Mouse (Mus musculus) brain, adult 2 months (tissue): Measurements from ENCODE around the gene Ube2q2.
A peak's percentile ranks its signal among the peaks of the same experiment; 100 is the strongest.
"Not testable (repeated sequence)": the region's sequence is repeated elsewhere in the genome, so short reads cannot be mapped to it uniquely, and the experiment has no call there.

ENCODE experiments used
- DNase-seq: peaks from one replicate; pipeline ENCODE4 v3.0.0; 2011; ENCODE audit warnings: low read depth, low spot score

Gene Ube2q2

GRCm38 (mm10) chr9:55170655-55171412 is 22.2 kb downstream of the Ube2q2 start:
- peak; percentile 55 for DNase-seq

- DNase-seq, result no peak
Measured at GRCm38 (mm10) chr9:55172195-55172685, 23.6 kb downstream of the Ube2q2 start.

- no peak for DNase-seq
Measured at GRCm38 (mm10) chr9:55174235-55174634, 25.6 kb downstream of the Ube2q2 start.

GRCm38 (mm10) chr9:55195876-55196275 is 47.2 kb downstream of the Ube2q2 start:
- no peak for DNase-seq

GRCm38 (mm10) chr9:55198260-55198659 is 49.6 kb downstream of the Ube2q2 start:
- DNase-seq, result peak; percentile 31

- peak; percentile 90 for DNase-seq
Measured at GRCm38 (mm10) chr9:55199348-55199747, 50.7 kb downstream of the Ube2q2 start.

- no peak for DNase-seq
Measured at GRCm38 (mm10) chr9:55208458-55208789, 59.8 kb downstream of the Ube2q2 start.

GRCm38 (mm10) chr9:55208790-55209481 is 60.3 kb downstream of the Ube2q2 start, which contains the start of gene Fbxo22:
Fbxo22 (plus strand) TSS chr9:55208925.
- peak; percentile 94 for DNase-seq

GRCm38 (mm10) chr9:55211611-55212010 is 63.0 kb downstream of the Ube2q2 start:
- DNase-seq, result no peak

GRCm38 (mm10) chr9:55213396-55213795 is 64.7 kb downstream of the Ube2q2 start:
- no peak for DNase-seq

GRCm38 (mm10) chr9:55215056-55215455 is 66.4 kb downstream of the Ube2q2 start:
- DNase-seq, result no peak

GRCm38 (mm10) chr9:55215648-55216047 is 67.0 kb downstream of the Ube2q2 start:
- DNase-seq, result no peak

- no peak for DNase-seq
Measured at GRCm38 (mm10) chr9:55216078-55216477, 67.4 kb downstream of the Ube2q2 start.

GRCm38 (mm10) chr9:55217381-55217780 is 68.7 kb downstream of the Ube2q2 start:
- DNase-seq, result no peak

- DNase-seq, result no peak
Measured at GRCm38 (mm10) chr9:55225165-55225737, 76.6 kb downstream of the Ube2q2 start.

- peak; percentile 76 for DNase-seq
Measured at GRCm38 (mm10) chr9:55226251-55226650, 77.6 kb downstream of the Ube2q2 start.

GRCm38 (mm10) chr9:55228149-55228548 is 79.5 kb downstream of the Ube2q2 start:
- DNase-seq, result no peak

- no peak for DNase-seq
Measured at GRCm38 (mm10) chr9:55229010-55229409, 80.4 kb downstream of the Ube2q2 start.

- DNase-seq, result peak; percentile 89
Measured at GRCm38 (mm10) chr9:55231544-55231943, 82.9 kb downstream of the Ube2q2 start.

- no peak for DNase-seq
Measured at GRCm38 (mm10) chr9:55232110-55232509, 83.5 kb downstream of the Ube2q2 start.

- DNase-seq, result no peak
Measured at GRCm38 (mm10) chr9:55232586-55232985, 83.9 kb downstream of the Ube2q2 start.

GRCm38 (mm10) chr9:55233076-55233475 is 84.4 kb downstream of the Ube2q2 start:
- not testable (repeated sequence) for DNase-seq
